Mouse (Mus musculus) testis, adult 2 months (tissue): ENCODE data around the gene Dis3l2.

Experiments used
- CTCF ChIP-seq: fragments of 200-500 bp; IDR thresholded peaks from 2 replicates; pipeline ENCODE4 v1.5.1; 2012; ENCODE audit warnings: low read depth, mild to moderate bottlenecking, inconsistent platforms, low read length, moderate library complexity; ENCODE audit not compliant: control insufficient read depth, insufficient read depth, insufficient replicate concordance
- POLR2A ChIP-seq: fragments of 200-500 bp; IDR thresholded peaks from 2 replicates; pipeline ENCODE4 v1.6.1; 2012; ENCODE audit warnings: low read depth, mild to moderate bottlenecking, inconsistent platforms, low read length, moderate library complexity; ENCODE audit not compliant: control insufficient read depth

GRCm38 (mm10) chr1:86873745-86874144, 170.1 kb downstream of the Dis3l2 start:
- no peak for TF ChIP-seq POLR2A
- no peak for TF ChIP-seq CTCF
